Mouse (Mus musculus) kidney, adult 9 months (tissue): Measurements from ENCODE around the gene March8.

Source experiments
- DNase-seq: peaks from one replicate; pipeline ENCODE4 v3.0.0; 2022

Gene March8

GRCm38 (mm10) chr6:116374136-116374535 lies 36.3 kb downstream of the March8 start:
- DNase-seq: no peak

- no peak for DNase-seq
These were observed 36.8 kb downstream of the March8 start for GRCm38 (mm10) chr6:116374618-116375017.

- DNase-seq: no peak
These were observed 41.1 kb downstream of the March8 start for GRCm38 (mm10) chr6:116378892-116379291.

- DNase-seq: no peak
These were observed 42.3 kb downstream of the March8 start for GRCm38 (mm10) chr6:116380157-116380556.

- no peak for DNase-seq
These were observed 43.8 kb downstream of the March8 start for GRCm38 (mm10) chr6:116381605-116382004.

GRCm38 (mm10) chr6:116383582-116383981 lies 45.8 kb downstream of the March8 start:
- DNase-seq: peak; percentile 52

GRCm38 (mm10) chr6:116385194-116386044 lies 47.6 kb downstream of the March8 start:
- peak; percentile 74 for DNase-seq

GRCm38 (mm10) chr6:116386045-116386415 lies 48.2 kb downstream of the March8 start:
- peak; percentile 72 for DNase-seq

- DNase-seq: no peak
These were observed 48.7 kb downstream of the March8 start for GRCm38 (mm10) chr6:116386506-116386905.

- DNase-seq: no peak
These were observed 50.2 kb downstream of the March8 start for GRCm38 (mm10) chr6:116388068-116388467.

GRCm38 (mm10) chr6:116389481-116389880 lies 51.7 kb downstream of the March8 start:
- no peak for DNase-seq

GRCm38 (mm10) chr6:116394916-116395648 lies 57.3 kb downstream of the March8 start:
- no peak for DNase-seq

GRCm38 (mm10) chr6:116397621-116398020 lies 59.8 kb downstream of the March8 start:
- no peak for DNase-seq

GRCm38 (mm10) chr6:116398136-116398535 lies 60.3 kb downstream of the March8 start:
- no peak for DNase-seq

- DNase-seq: no peak
These were observed 64.1 kb downstream of the March8 start for GRCm38 (mm10) chr6:116401746-116402423.

- no peak for DNase-seq
These were observed 64.6 kb downstream of the March8 start for GRCm38 (mm10) chr6:116402426-116402825.

GRCm38 (mm10) chr6:116405243-116405642 lies 67.4 kb downstream of the March8 start:
- no peak for DNase-seq

GRCm38 (mm10) chr6:116405715-116406114 lies 67.9 kb downstream of the March8 start:
- DNase-seq: no peak

- no peak for DNase-seq
These were observed 68.3 kb downstream of the March8 start for GRCm38 (mm10) chr6:116406152-116406551.

GRCm38 (mm10) chr6:116406680-116407079 lies 68.9 kb downstream of the March8 start:
- no peak for DNase-seq

- no peak for DNase-seq
These were observed 69.4 kb downstream of the March8 start for GRCm38 (mm10) chr6:116407216-116407615.

- no peak for DNase-seq
These were observed 70.3 kb downstream of the March8 start for GRCm38 (mm10) chr6:116407956-116408657.

- DNase-seq: no peak
These were observed 72.6 kb downstream of the March8 start for GRCm38 (mm10) chr6:116410436-116410835.
